Mouse (Mus musculus) heart, postnatal 0 days (tissue): Measurements from ENCODE around the gene Grm8.

Experiments
- CTCF ChIP-seq: IDR thresholded peaks from 2 replicates; pipeline ENCODE4 v1.5.1; 2016; ENCODE audit warnings: antibody characterized with exemption, control low read depth, low read depth
- EP300 ChIP-seq: IDR thresholded peaks from 2 replicates; pipeline ENCODE4 v1.6.1; 2016; ENCODE audit warnings: antibody characterized with exemption, low read depth

GRCm38 (mm10) chr6:28051966-28052365 is 83.0 kb downstream of the Grm8 start:
- TF ChIP-seq EP300 (no peak), CTCF (no peak)
